Mouse (Mus musculus) ES-E14 (cell line): ENCODE results near the gene Gsdma3. TPM values are rescaled to one million over a fixed set of nuclear protein-coding genes. Genes with fewer than 3 reads are reported as not detected.

ENCODE experiments used
- DNase-seq: peaks from one replicate; pipeline ENCODE4 v3.0.0-alpha.2; 2013; ENCODE audit warnings: low read depth, low spot score
- H3K27ac ChIP-seq: 2 replicates; pipeline ENCODE4 v1.5.1; 2012; ENCODE audit warnings: low read depth, mild to moderate bottlenecking, low read length, moderate library complexity, mixed read lengths; ENCODE audit not compliant: poor library complexity, insufficient read depth, severe bottlenecking
- H3K36me3 ChIP-seq: 2 replicates; pipeline ENCODE4 v1.6.1; 2012; ENCODE audit warnings: mild to moderate bottlenecking, low read length, moderate library complexity, mixed read lengths; ENCODE audit not compliant: control insufficient read depth, poor library complexity, insufficient read depth, severe bottlenecking
- H3K4me1 ChIP-seq, 2 experiments: fragments of 150-350 bp in 1 of 2; sonication (generic) in 1 of 2; 2 replicates each; pipeline ENCODE4 v1.6.1; 2012; ENCODE audit warnings: low read length in 2 of 2, mild to moderate bottlenecking in 1 of 2, mixed read lengths in 1 of 2; ENCODE audit not compliant: control insufficient read depth in 2 of 2, insufficient read depth in 2 of 2, poor library complexity in 1 of 2
- H3K4me3 ChIP-seq, 2 experiments: fragments of 150-350 bp in 1 of 2; sonication (generic) in 1 of 2; 2 replicates each; pipeline ENCODE4 v1.5.1; 2012; ENCODE audit warnings: low read length in 2 of 2, low read depth in 1 of 2, mild to moderate bottlenecking in 1 of 2, mixed read lengths in 1 of 2; ENCODE audit not compliant: insufficient read depth in 1 of 2, poor library complexity in 1 of 2, severe bottlenecking in 1 of 2
- H3K9ac ChIP-seq: 2 replicates; pipeline ENCODE4 v1.6.1; 2012; ENCODE audit warnings: low read depth, mild to moderate bottlenecking, low read length, mixed read lengths; ENCODE audit not compliant: poor library complexity, insufficient read depth, severe bottlenecking
- H3K9me3 ChIP-seq: fragments of 150-350 bp; sonication (generic); 2 replicates; pipeline ENCODE4 v1.6.1; 2012; ENCODE audit warnings: low read depth, mild to moderate bottlenecking, low read length; ENCODE audit not compliant: control insufficient read depth, insufficient read depth
- CHD2 ChIP-seq: IDR thresholded peaks from 2 replicates; pipeline ENCODE4 v1.6.1; 2014; ENCODE audit warnings: mild to moderate bottlenecking, low read depth, low read length, inconsistent platforms
- HCFC1 ChIP-seq: IDR thresholded peaks from 2 replicates; pipeline ENCODE4 v1.6.1; 2012; ENCODE audit warnings: low read length, inconsistent platforms, borderline replicate concordance; ENCODE audit not compliant: insufficient read depth
- MAFK ChIP-seq: IDR thresholded peaks from 2 replicates; pipeline ENCODE4 v1.6.1; 2014; ENCODE audit warnings: mild to moderate bottlenecking, low read depth, low read length, inconsistent platforms; ENCODE audit not compliant: insufficient read depth
- ZC3H11A ChIP-seq: IDR thresholded peaks from 2 replicates; pipeline ENCODE4 v1.6.1; 2012; ENCODE audit warnings: low read depth, mild to moderate bottlenecking, inconsistent platforms, low read length, borderline replicate concordance
- ZNF384 ChIP-seq: IDR thresholded peaks from 2 replicates; pipeline ENCODE4 v1.6.1; 2012; ENCODE audit warnings: low read depth, low read length, inconsistent platforms
- in situ Hi-C, 2 experiments: fragments of 600-800 bp; cut with MboI; formaldehyde crosslinking; loops; one replicate each; pipeline ENCODE4 v1.15.1; 2025; ENCODE audit warnings: low sequenced_read_pairs in 2 of 2, inconsistent platforms in 1 of 2; ENCODE audit not compliant: unreplicated experiment in 2 of 2
- total RNA-seq: library from RNA; depleted of rRNA; stranded (reverse); fragments of 300-350 nt; gene quantifications from 2 replicates; pipeline ENCODE4 v1.2.3, GENCODE M21; 2012

Gsdma3 gene
- total RNA-seq, 1 experiment: not detected

DNA sequence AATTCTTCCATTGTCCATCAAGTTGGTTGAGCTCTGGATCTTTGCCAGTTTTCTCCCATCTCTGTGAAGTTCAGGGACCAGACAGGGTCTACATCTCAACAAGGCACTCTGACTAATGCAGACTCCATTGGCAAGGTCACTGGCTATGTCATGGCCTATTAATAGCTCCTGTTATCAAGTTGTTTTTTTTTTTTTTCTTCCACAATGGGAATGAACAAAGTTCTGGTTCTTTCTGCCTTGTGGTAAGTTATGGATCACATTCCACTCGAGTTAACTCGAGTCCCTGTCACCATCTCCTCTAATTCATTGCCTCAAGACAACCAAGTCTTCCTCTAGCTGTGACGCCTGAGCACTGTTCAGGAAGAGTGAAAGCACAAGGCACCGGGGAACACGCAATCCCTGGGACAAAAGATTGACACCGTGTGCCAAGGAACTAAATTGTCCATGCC lies 37.3 kb upstream of the Gsdma3 start:
- no peak overlapping the region for H3K27ac ChIP-seq
- in situ Hi-C loops: no loop called here
- H3K4me1 ChIP-seq: peaks cover 0 to 15% of the 10 kb centered on the region in 2 experiments; a peak in 3 of 4 replicates
- DNase-seq: no peak
- H3K36me3 ChIP-seq: peaks cover 1% of the 10 kb centered on the region; the same call in 1 of the 2 replicates
- H3K4me3 ChIP-seq: no peak overlapping the region
- no peak overlapping the region for H3K9ac ChIP-seq
- TF ChIP-seq CHD2: no peak
- no peak for TF ChIP-seq ZNF384
- H3K9me3 ChIP-seq: no peaks in the 10 kb centered on the region

DNA sequence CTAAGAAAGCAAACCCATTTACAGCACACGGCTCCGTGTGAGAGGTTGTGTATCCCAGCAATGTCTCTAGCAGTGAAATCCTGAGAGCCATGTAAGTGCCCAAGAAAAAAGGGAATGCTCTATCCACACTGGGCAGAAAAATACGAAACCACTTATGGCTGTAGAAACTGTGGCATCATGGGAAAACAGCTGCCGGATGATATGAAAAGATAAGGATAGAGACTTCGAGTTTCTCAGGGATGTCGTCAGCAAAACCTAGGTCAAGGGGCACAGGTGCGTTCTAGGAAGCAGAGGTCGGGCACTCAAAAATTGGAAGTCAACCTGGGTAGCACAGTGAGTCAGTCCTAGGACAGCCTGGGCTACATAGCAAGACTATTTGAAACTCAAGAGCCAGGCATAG lies 36.9 kb upstream of the Gsdma3 start:
- no peaks in the 10 kb centered on the region; the same call in 1 of the 2 replicates for H3K36me3 ChIP-seq
- TF ChIP-seq ZNF384: no peak
- no peak for DNase-seq
- in situ Hi-C loops: no loop called here
- peaks cover 0 to 13% of the 10 kb centered on the region in 2 experiments; a peak in 3 of 4 replicates for H3K4me1 ChIP-seq
- no peaks in the 10 kb centered on the region for H3K9me3 ChIP-seq
- no peak overlapping the region for H3K4me3 ChIP-seq
- no peak overlapping the region for H3K9ac ChIP-seq
- no peak overlapping the region for H3K27ac ChIP-seq

DNA sequence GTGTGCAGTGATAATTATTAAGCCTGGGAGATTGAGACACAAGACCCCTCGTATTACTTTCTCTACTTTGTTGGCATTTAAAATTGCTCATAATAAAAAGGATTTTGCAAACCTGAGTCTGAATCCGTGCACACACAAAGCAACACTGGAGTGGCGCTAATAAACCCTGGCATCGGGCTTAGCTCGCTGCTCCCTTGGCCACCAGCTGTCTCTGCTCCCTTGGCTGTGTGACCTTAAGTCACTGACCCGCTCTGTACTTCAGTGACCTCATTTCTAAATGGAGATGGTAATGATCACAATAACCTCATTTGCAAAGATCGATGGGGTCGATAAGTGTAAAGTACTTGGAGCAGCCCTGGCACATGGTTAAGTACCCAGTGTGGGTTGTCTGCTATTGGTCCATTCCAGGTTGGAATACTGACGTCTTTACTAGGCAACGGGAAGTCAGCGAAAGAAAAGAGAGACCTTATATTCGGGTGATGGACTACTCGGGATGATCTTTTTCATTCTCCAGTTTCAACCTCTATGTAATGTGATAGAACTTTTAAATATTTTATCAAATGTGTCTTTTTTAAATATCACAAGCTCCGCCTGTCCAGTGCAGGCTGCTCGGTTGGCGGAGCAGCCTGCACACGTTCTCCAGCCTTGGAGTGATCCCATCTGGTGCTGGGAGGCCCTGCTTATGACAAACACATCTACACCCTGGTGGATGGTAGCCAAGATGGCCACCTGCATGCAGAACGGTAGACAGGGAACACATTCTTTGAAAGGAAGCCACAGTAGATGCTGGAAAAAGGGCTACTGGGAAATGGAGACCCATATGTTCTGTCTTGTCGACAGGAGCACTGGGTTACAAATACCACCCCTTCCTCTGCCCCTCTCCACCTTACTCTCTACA lies 35.4 kb upstream of the Gsdma3 start:
- no peak overlapping the region for H3K27ac ChIP-seq
- DNase-seq: no peak
- no peaks in the 10 kb centered on the region for H3K36me3 ChIP-seq
- in situ Hi-C loops: no loop called here
- H3K4me3 ChIP-seq: no peak overlapping the region
- TF ChIP-seq ZNF384: no peak
- no peak overlapping the region for H3K9ac ChIP-seq
- peaks cover 0 to 11% of the 10 kb centered on the region in 2 experiments; a peak in 3 of 4 replicates for H3K4me1 ChIP-seq
- no peaks in the 10 kb centered on the region for H3K9me3 ChIP-seq

- Histone ChIP-seq H3K9me3 (no peaks in the 10 kb centered on the region), H3K9ac (no peak overlapping the region), H3K4me3 (no peak overlapping the region), H3K36me3 (no peaks in the 10 kb centered on the region), H3K4me1 (no peaks in the 10 kb centered on the region; a peak in 1 of 4 replicates), H3K27ac (no peak overlapping the region)
- in situ Hi-C loops: no loop called here
- TF ChIP-seq MAFK: no peak
- no peak for TF ChIP-seq ZNF384
- no peak for TF ChIP-seq HCFC1
- no peak for TF ChIP-seq CHD2
- no peak for TF ChIP-seq ZC3H11A
- DNase-seq: no peak
Observed at GRCm38 (mm10) chr11:98595021-98595420, 31.1 kb upstream of the Gsdma3 start.

- Histone ChIP-seq H3K9ac (no peak overlapping the region), H3K4me1 (no peaks in the 10 kb centered on the region; a peak in 1 of 4 replicates), H3K9me3 (no peaks in the 10 kb centered on the region), H3K27ac (no peak overlapping the region), H3K36me3 (no peaks in the 10 kb centered on the region), H3K4me3 (no peak overlapping the region)
- in situ Hi-C loops: no loop called here
- DNase-seq: no peak
- TF ChIP-seq CHD2 (no peak), HCFC1 (no peak), ZNF384 (no peak), MAFK (no peak), ZC3H11A (no peak)
Observed at GRCm38 (mm10) chr11:98595473-98595872, 30.7 kb upstream of the Gsdma3 start.
